Mouse (Mus musculus): ENCODE data around the gene Gm21454. TPM values are rescaled to one million over a fixed set of nuclear protein-coding genes. Genes with fewer than 3 reads are reported as not detected.
"Not testable (repeated sequence)": the region's sequence is repeated elsewhere in the genome, so short reads cannot be mapped to it uniquely, and the experiment has no call there.

Gm21454 gene
- not detected in 2 replicates for polyA plus RNA-seq (2015; fragmentation: Nextera tagmentation; extraction: Ambion mirVana)

DNA sequence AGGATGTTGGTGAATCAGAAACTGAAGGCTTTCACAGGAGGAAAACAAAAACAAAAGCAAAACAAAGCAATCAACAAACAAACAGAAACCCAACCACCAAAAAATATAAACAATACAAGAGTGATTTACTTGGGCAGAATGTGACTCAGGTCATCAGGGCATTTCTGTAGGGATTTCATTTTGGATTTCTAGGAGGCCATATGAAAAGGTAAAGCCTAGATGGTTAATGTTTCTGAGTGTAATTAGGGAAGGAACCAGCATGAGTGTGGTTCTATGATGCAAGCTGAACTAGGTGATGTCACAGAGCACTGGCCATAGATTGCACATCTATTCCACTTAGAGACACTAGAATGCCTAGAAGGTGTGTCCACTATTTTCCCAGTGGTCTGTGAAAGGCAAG, at the start of gene Gm21454, which contains the start of gene Gm21440:
Gene Gm21454, plus strand, starts transcription at position 352 of the 400 bp plus-strand sequence.
Gene Gm21440, plus strand, starts transcription at position 301 of the 400 bp plus-strand sequence.
- H3K4me3 ChIP-seq (ENCODE audit: low read length); H3K4me1 ChIP-seq (ENCODE audit: control insufficient read depth, insufficient read depth, low read length); H3K27ac ChIP-seq (ENCODE audit: low read length); ATAC-seq (replicated peaks; ENCODE audit: extremely low read depth, insufficient read depth, low FRiP score); H3K36me3 ChIP-seq (ENCODE audit: control insufficient read depth, insufficient read depth); H3K27me3 ChIP-seq (ENCODE audit: control insufficient read depth, insufficient read depth, low read length); H3K4me2 ChIP-seq (ENCODE audit: low read depth, low read length); H3K9me3 ChIP-seq (replicated peaks; ENCODE audit: control insufficient read depth, low read length); H3K9ac ChIP-seq (ENCODE audit: low read length): not testable (repeated sequence)

DNA sequence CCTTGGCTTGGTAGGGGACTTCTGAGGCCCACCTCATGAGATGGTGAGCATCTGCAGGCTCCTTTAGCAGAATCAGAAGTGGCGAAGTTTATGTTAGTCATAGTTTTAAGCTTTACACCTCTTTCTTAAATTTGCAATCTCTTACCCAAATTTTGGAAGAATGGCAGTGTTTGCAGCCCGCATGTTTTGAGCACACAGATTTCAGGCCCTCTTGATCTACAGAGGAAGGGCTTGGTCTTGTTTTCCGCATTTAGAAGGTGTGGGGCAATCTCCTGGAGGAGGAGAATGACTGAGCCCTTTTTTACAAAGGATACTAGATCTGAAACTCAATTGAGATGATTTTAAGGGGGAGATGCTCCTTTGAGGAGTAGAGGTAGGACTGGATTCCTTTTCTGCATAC, 28.4 kb upstream of the Gm21454 start, which contains the start of gene Gm21828:
Gene Gm21828, minus strand, starts transcription at position 101 of the 400 bp plus-strand sequence.
- not testable (repeated sequence) for H3K27ac ChIP-seq (ENCODE audit: low read length); H3K27me3 ChIP-seq (ENCODE audit: control insufficient read depth, insufficient read depth, low read length); H3K9ac ChIP-seq (ENCODE audit: low read length); H3K4me3 ChIP-seq (ENCODE audit: low read length); H3K4me1 ChIP-seq (ENCODE audit: control insufficient read depth, insufficient read depth, low read length); H3K36me3 ChIP-seq (ENCODE audit: control insufficient read depth, insufficient read depth); H3K4me2 ChIP-seq (ENCODE audit: low read depth, low read length); H3K9me3 ChIP-seq (replicated peaks; ENCODE audit: control insufficient read depth, low read length); ATAC-seq (replicated peaks; ENCODE audit: extremely low read depth, insufficient read depth, low FRiP score)
- no CpG with 5 or more reads among the region's 3 CpGs for WGBS

DNA sequence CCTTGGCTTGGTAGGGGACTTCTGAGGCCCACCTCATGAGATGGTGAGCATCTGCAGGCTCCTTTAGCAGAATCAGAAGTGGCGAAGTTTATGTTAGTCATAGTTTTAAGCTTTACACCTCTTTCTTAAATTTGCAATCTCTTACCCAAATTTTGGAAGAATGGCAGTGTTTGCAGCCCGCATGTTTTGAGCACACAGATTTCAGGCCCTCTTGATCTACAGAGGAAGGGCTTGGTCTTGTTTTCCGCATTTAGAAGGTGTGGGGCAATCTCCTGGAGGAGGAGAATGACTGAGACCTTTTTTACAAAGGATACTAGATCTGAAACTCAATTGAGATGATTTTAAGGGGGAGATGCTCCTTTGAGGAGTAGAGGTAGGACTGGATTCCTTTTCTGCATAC, 96.7 kb downstream of the Gm21454 start, which contains the start of gene Gm21725:
Gene Gm21725, minus strand, starts transcription at position 101 of the 400 bp plus-strand sequence.
- ATAC-seq (replicated peaks; ENCODE audit: extremely low read depth, insufficient read depth, low FRiP score); H3K4me1 ChIP-seq (ENCODE audit: control insufficient read depth, insufficient read depth, low read length); H3K9me3 ChIP-seq (replicated peaks; ENCODE audit: control insufficient read depth, low read length); H3K27me3 ChIP-seq (ENCODE audit: control insufficient read depth, insufficient read depth, low read length); H3K4me3 ChIP-seq (ENCODE audit: low read length); H3K4me2 ChIP-seq (ENCODE audit: low read depth, low read length); H3K9ac ChIP-seq (ENCODE audit: low read length); H3K27ac ChIP-seq (ENCODE audit: low read length); H3K36me3 ChIP-seq (ENCODE audit: control insufficient read depth, insufficient read depth): not testable (repeated sequence)
- WGBS, result no CpG with 5 or more reads among the region's 3 CpGs

Other genes starting within 250 kb of the Gm21454 start
- gene Gm20807, start 209.6 kb upstream of the Gm21454 start, polyA plus RNA-seq (2015; fragmentation: Nextera tagmentation; extraction: Ambion mirVana), result not detected in 2 replicates
- not detected in 2 replicates for gene Gm21891, start 119.0 kb upstream of the Gm21454 start, polyA plus RNA-seq (2015; fragmentation: Nextera tagmentation; extraction: Ambion mirVana)
- not detected in 2 replicates for gene Gm21425, start 90.5 kb upstream of the Gm21454 start, polyA plus RNA-seq (2015; fragmentation: Nextera tagmentation; extraction: Ambion mirVana)
- gene Gm21828, start 28.5 kb upstream of the Gm21454 start, polyA plus RNA-seq (2015; fragmentation: Nextera tagmentation; extraction: Ambion mirVana), result not detected in 2 replicates
- not detected in 2 replicates for gene Gm21440, start 51 bp upstream of the Gm21454 start, polyA plus RNA-seq (2015; fragmentation: Nextera tagmentation; extraction: Ambion mirVana)
- gene Gm21725, start 96.6 kb downstream of the Gm21454 start, polyA plus RNA-seq (2015; fragmentation: Nextera tagmentation; extraction: Ambion mirVana), result not detected in 2 replicates
- not detected in 2 replicates for gene Gm21866, start 213.1 kb downstream of the Gm21454 start, polyA plus RNA-seq (2015; fragmentation: Nextera tagmentation; extraction: Ambion mirVana)
- gene Gm20773, start 241.6 kb downstream of the Gm21454 start, polyA plus RNA-seq (2015; fragmentation: Nextera tagmentation; extraction: Ambion mirVana), result not detected in 2 replicates